Mouse (Mus musculus) embryonic fibroblast, embryonic 13.5 days (primary cell): Measurements from ENCODE around the gene Mgrn1. TPM values are rescaled to one million over a fixed set of nuclear protein-coding genes. Genes with fewer than 3 reads are reported as not detected.

Experiments
- H3K27ac ChIP-seq: 2 replicates; pipeline ENCODE4 v1.5.1; 2012; ENCODE audit warnings: low read length, control low read depth, inconsistent platforms; ENCODE audit not compliant: insufficient read depth
- H3K4me1 ChIP-seq: 2 replicates; pipeline ENCODE4 v1.6.1; 2011; ENCODE audit warnings: low read length; ENCODE audit not compliant: control insufficient read depth, insufficient read depth
- H3K4me3 ChIP-seq: 2 replicates; pipeline ENCODE4 v1.5.1; 2011; ENCODE audit warnings: mild to moderate bottlenecking, control low read depth, low read length; ENCODE audit not compliant: insufficient read depth
- CTCF ChIP-seq: IDR thresholded peaks from 2 replicates; pipeline ENCODE4 v1.5.1; 2011; ENCODE audit warnings: mild to moderate bottlenecking, control low read depth, low read length, moderate library complexity, borderline replicate concordance; ENCODE audit not compliant: insufficient read depth
- POLR2A ChIP-seq: IDR thresholded peaks from 2 replicates; pipeline ENCODE4 v1.6.1; 2011; ENCODE audit warnings: low read depth, mild to moderate bottlenecking, control low read depth, low read length, moderate library complexity
- polyA plus RNA-seq: library from polyadenylated mRNA; stranded (reverse); fragments of >200 nt; gene quantifications from 2 replicates; pipeline ENCODE4 v1.2.4, GENCODE M21; 2011; ENCODE audit warnings: low read depth; ENCODE audit not compliant: missing spikeins, insufficient read length

Gene Mgrn1
- 65.0 and 66.9 TPM in 2 replicates for polyA plus RNA-seq

DNA sequence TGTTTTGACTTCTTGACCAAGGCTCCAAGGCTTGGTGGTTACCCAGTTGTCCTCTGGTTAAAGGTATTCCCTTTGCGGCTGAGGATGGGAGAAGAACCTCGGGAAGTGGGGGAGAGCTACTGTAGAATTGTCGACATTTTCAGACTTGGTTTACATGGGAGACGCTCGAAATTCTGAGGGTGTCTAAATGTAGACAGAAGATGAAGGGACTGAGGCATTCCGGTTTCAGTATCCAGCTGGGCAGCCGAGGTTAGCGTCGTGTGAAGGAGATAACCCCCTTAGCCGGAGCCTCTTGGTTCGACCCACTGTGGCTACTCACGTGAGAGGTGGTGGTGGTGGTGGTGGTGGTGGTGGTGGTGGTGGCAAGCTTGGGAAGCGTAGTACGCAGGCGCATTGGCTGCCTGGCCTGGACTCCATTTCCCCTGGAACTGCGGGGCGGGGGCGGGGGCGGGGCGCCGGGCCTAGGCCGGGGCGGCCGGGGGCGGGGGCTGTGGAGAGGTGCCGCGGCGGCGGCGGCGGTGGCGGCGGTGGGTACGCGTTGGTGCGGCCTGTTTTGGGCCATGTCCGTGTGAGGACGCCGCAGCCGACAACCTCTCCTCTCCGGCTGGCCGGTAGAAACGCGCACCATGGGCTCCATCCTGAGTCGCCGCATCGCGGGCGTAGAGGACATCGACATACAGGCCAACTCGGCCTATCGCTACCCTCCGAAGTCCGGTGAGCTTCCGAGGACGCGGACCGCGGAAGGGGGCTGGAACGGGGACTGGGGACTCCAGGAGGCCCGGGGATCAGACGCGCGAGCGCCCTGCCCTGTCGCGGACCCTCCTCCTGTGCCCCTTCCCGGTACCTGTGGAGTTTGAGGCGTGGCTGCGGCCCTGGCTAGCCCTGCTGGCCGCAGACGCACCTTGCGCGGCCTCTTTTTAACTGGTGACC, at the start of gene Mgrn1:
Mgrn1 (plus strand) TSS at position 490 of the 930 bp plus-strand sequence.
- Histone ChIP-seq H3K27ac (peak within 1 kb of the TSS; percentile 87), H3K4me3 (peak within 1 kb of the TSS; percentile 91), H3K4me1 (peaks cover 12% of the 10 kb centered on the region)
- TF ChIP-seq CTCF (no peak), POLR2A (peak; percentile 81)

DNA sequence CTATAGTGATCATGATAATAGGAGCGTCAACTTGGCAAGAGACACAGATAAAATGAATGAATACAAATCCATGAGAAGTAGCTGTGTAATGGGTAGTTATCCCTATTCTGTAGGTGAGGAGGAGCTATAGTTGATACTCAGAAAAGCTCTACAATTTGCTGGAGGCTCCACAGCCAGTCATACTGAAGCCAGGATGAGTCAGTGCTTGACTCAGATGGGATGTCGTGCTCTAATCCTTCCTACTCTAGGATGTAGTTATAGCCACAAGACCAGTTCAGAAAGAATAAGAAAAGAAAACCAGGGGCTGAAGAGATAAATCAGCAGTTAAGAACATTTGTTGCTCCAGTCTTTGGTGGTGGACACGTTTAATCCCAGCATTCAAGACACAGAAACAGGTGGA, 48.4 kb upstream of the Mgrn1 start:
- TF ChIP-seq CTCF (no peak), POLR2A (no peak)
- H3K27ac ChIP-seq, result no peak overlapping the region

DNA sequence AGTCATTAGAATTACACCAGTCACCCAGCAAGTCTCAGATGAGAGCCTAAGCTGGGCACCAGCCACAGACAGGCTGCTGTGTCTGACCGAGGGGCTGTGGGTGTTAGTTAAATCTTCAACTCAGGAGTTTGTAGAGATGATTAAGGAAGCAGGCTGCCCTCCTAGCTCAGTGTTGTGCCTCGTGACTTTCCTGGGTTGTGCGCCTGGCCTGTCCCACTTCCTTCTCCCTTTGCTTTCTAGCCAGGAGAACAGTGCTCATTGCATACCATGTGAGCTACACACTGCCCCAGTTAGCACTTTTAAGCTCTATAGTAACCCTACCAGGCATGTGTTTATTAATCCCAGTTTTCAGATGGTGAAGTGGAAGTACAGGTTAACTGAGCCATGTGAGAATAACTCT, 46.5 kb upstream of the Mgrn1 start:
- Histone ChIP-seq H3K4me1 (no peaks in the 10 kb centered on the region), H3K27ac (no peak overlapping the region), H3K4me3 (no peak overlapping the region)
- TF ChIP-seq POLR2A, result no peak
- TF ChIP-seq CTCF, result no peak

More for the DNA sequence above, 48.4 kb upstream of the Mgrn1 start:
- no peak overlapping the region for H3K4me3 ChIP-seq
- H3K4me1 ChIP-seq, result no peaks in the 10 kb centered on the region

DNA sequence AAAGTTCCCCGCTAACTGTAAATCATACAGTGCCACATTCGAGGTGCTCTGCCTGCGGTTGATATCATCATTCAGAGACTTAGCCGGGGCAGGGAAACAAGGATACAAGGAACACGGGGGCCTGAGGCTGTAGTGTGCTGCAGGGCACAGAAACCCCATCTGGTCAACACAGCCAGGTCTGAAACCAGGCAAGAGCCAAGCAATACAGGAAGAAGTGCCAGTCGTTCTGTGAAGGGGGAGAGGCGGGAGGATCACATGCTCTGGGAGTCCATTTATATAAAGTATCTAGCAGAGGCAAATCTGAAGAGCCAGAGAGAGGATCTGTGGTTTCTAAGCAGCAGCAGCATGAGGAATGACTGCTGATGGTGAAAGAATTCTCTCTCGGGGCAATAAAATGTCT, 45.8 kb upstream of the Mgrn1 start:
- H3K27ac ChIP-seq, result no peak overlapping the region
- no peaks in the 10 kb centered on the region for H3K4me1 ChIP-seq
- no peak overlapping the region for H3K4me3 ChIP-seq
- no peak for TF ChIP-seq CTCF
- TF ChIP-seq POLR2A, result no peak

DNA sequence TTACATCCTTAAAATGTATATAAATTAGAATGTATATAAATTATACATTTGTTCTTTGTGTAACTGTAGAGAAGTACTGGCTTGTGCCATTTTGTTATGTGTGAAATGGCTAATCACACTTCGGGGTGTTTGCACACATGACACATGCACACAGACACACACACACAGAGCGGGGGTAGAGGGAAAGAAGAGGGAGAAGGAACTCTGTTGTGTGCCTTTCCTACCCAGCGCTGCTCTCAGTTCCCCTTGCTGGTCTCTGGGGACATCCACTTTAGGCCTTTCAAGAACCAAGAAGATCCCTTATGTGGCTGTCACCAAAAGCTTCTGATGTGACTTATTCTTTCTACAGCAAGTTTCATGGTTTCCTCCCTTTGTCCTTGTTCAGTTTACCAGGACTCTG, 39.0 kb upstream of the Mgrn1 start:
- H3K4me3 ChIP-seq, result no peak overlapping the region
- no peak overlapping the region for H3K27ac ChIP-seq
- H3K4me1 ChIP-seq, result no peaks in the 10 kb centered on the region
- no peak for TF ChIP-seq POLR2A

DNA sequence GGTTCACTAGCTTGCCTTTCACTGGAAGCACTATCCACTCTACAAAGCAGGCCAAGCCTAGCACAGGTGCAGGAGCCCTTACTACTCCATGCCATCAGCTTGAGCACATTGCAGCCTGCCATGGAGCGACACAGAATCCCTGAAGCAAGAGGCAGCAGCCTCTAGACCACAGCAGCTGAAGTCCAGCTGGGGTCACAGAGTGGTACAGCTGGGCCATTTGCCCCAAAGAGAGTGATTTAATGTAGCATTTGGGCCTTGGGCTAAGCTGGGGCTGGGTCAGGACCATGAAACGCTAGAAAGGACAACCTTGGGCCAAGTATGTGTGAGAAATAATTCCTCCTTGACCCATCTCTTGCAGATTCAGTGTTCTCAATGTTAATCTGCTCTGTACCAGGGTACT, 38.0 kb upstream of the Mgrn1 start:
- H3K4me1 ChIP-seq, result no peaks in the 10 kb centered on the region
- no peak for TF ChIP-seq POLR2A
- TF ChIP-seq CTCF, result no peak
- H3K4me3 ChIP-seq, result no peak overlapping the region
- no peak overlapping the region for H3K27ac ChIP-seq

DNA sequence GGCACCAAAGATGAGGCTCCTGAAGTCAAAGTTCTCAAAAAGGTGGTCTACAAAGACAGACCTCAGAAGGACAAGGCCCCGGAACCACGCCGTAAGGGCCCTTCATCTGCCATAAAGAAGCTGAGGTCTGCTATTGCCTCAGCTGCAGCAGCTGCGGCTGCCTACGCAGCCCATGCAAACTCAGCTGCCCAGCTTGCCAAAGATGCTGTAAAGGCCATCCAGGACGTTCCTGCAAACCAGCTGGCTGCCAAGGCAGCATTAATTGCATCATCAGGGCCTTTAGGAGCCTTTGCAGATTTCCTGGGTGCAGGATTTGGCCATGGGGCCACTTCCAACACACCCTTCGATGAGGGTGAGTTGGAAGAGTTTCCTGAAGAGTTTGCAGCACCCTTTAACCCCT, 35.7 kb upstream of the Mgrn1 start:
- Histone ChIP-seq H3K27ac (no peak overlapping the region), H3K4me3 (no peak overlapping the region), H3K4me1 (no peaks in the 10 kb centered on the region)
- no peak for TF ChIP-seq CTCF
- no peak for TF ChIP-seq POLR2A

DNA sequence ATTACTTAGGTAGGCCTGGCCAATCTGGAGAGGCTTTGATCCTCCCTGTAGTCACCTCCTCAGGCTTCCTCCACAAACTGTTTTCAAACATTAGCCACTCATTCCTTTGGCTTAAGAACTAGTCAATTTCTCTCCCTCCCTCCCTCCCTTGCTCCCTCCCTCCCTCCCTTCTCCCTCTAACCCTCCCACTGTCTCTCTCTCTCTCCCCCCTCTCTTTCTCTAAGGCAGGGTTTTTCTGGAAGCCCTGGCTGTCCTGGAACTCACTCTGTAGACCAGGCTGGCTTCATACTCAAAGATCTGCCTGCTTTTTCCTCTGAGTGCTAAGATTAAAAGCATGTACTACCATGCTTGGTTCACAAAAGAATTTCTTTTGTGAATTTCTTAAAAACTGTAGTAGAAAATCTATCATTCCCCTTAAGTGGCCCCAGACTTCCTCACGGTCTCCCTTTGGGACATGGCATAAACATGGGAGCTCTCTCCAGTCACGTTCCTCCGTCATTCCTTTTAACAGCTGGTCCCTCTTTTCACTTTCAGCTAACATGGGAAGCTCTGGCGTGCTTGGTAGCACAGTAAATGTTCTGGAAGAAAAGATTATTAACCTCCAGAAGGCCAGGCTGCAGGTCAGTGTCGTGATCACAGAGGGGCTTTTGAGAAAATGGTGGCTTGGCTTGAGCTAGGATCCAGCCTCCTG, 35.0 kb upstream of the Mgrn1 start:
- no peak for TF ChIP-seq CTCF
- no peak for TF ChIP-seq POLR2A
- H3K4me1 ChIP-seq, result no peaks in the 10 kb centered on the region
- H3K27ac ChIP-seq, result no peak overlapping the region
- H3K4me3 ChIP-seq, result no peak overlapping the region

DNA sequence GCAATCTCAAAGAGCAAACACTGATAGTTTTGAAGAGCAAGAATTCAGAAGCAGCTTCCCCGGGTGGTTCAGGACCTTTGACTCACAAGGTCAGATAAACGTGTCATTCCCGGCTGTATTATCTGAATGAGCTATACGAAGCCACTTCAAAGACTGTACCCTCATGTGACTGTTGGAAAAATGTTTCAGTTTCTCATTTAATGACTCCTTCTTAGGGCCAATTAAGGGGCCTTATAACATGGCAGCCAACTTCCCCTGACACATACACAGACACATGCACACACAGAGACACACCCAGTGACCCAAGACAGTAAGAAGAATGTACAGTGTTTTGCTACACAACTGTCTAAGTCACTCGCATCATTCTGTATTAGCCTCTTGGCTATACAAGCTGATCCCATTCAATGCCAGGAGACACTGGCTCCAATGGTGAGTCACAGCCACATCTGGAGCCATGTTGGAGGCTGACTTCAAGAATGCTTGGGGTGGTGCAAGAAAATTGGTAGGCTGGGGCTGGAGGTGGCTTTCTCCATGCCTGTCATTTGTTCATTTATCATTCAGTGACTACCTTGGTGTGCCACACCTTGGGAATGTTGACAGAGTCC, 30.9 kb upstream of the Mgrn1 start:
- TF ChIP-seq POLR2A (no peak), CTCF (no peak)
- Histone ChIP-seq H3K27ac (no peak overlapping the region), H3K4me1 (no peaks in the 10 kb centered on the region)

DNA sequence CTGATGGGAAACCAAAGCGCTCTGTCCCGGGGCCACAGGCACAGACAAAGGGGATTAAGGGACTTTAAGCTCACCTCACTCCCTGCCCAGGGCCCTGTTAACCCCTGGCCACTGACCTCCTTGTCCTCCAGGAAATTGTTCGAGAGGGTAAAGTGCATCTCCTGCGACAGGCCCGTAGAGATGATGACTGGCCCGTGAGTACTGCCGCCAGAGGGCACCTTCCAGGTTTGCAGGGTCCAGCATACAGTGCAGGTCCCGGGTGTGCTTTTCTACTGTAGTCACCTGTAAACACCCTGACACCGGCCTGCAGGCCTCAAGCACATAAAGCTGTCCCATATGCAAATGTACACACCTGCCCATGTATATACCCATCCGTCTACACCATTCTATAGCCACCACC, 24.7 kb upstream of the Mgrn1 start:
- Histone ChIP-seq H3K4me1 (no peaks in the 10 kb centered on the region), H3K4me3 (no peak overlapping the region), H3K27ac (no peak overlapping the region)
- TF ChIP-seq CTCF (peak; percentile 20; the same call in 1 of the 2 replicates), POLR2A (no peak)

More for the DNA sequence above, 30.9 kb upstream of the Mgrn1 start:
- H3K4me3 ChIP-seq, result no peak overlapping the region
